Mouse (Mus musculus): ENCODE results near the gene Clec2d. TPM values are rescaled to one million over a fixed set of nuclear protein-coding genes. Genes with fewer than 3 reads are reported as not detected.

The Clec2d gene
- polyA plus RNA-seq, 1 experiment from 2014 or later, result 0.97 TPM

DNA sequence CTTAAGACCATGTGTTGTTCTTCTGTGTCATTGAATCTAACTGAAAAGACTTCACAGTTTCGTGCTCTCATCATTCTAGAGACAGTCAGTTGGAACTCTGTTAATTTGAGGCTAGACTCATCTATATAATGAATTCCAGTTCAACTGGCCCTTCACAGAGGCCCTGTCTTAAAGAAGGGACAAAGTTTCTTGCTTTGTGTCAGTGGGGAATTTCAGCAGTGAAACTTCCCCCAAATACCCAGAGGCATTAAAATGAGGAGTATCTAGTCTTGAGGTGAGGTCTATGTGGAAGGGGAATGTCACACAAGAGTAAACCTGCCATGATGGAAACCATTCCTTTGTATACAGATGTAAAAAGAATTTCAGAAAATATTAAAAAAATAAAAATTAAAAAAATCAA is 21.9 kb downstream of the Clec2d start:
- no peaks in the 10 kb centered on the region for H3K9me3 ChIP-seq (ENCODE audit: control insufficient read depth, low read length)
- H3K4me3 ChIP-seq (ENCODE audit: low read depth, low read length), result no peak overlapping the region
- H3K27me3 ChIP-seq (replicated peaks; ENCODE audit: control insufficient read depth, insufficient read depth, low read length), result no peaks in the 10 kb centered on the region
- ATAC-seq (ENCODE audit: low read depth) (no peak), DNase-seq (ENCODE audit: low spot score) (no peak)
- WGBS, result 79% methylated on average over 1 of the region's 1 CpGs
- no peak overlapping the region for H3K9ac ChIP-seq (ENCODE audit: low read depth, low read length)
- no peaks in the 10 kb centered on the region for H3K4me1 ChIP-seq (ENCODE audit: control insufficient read depth, insufficient read depth, low read length)
- H3K4me2 ChIP-seq (ENCODE audit: low read depth, low read length), result no peak overlapping the region
- no peak overlapping the region for H3K27ac ChIP-seq (replicated peaks; ENCODE audit: low read depth, low read length)
- no peaks in the 10 kb centered on the region for H3K36me3 ChIP-seq (ENCODE audit: control insufficient read depth, insufficient read depth, low read length)

DNA sequence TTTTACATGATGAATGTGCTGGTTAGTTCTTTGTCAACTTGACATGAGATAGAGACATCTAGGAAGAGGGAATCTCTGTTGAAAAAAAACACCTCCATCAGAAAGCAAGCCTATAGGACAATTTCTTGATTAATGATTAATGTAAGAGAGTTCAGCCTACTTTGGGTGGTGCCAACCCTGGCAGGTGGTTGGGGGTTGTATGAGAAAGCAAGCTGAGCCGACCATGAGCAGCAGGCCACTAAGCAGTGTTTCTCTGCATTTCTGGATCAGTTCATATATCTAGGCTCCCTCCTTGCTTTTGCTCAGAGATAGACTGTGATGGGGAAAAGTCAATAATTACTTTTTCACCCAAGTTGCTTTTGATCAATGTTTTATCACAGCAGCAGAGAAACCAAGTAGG is 23.9 kb downstream of the Clec2d start:
- H3K4me3 ChIP-seq (ENCODE audit: low read depth, low read length), result no peak overlapping the region
- H3K36me3 ChIP-seq (ENCODE audit: control insufficient read depth, insufficient read depth, low read length), result no peaks in the 10 kb centered on the region
- no peak for ATAC-seq (ENCODE audit: low read depth)
- no peaks in the 10 kb centered on the region for H3K9me3 ChIP-seq (ENCODE audit: control insufficient read depth, low read length)
- WGBS, result 86% methylated on average over 1 of the region's 1 CpGs
- no peak overlapping the region for H3K27ac ChIP-seq (replicated peaks; ENCODE audit: low read depth, low read length)
- H3K27me3 ChIP-seq (replicated peaks; ENCODE audit: control insufficient read depth, insufficient read depth, low read length), result no peaks in the 10 kb centered on the region
- H3K9ac ChIP-seq (ENCODE audit: low read depth, low read length), result no peak overlapping the region
- no peak overlapping the region for H3K4me2 ChIP-seq (ENCODE audit: low read depth, low read length)
- no peaks in the 10 kb centered on the region for H3K4me1 ChIP-seq (ENCODE audit: control insufficient read depth, insufficient read depth, low read length)
- DNase-seq (ENCODE audit: low spot score), result no peak

DNA sequence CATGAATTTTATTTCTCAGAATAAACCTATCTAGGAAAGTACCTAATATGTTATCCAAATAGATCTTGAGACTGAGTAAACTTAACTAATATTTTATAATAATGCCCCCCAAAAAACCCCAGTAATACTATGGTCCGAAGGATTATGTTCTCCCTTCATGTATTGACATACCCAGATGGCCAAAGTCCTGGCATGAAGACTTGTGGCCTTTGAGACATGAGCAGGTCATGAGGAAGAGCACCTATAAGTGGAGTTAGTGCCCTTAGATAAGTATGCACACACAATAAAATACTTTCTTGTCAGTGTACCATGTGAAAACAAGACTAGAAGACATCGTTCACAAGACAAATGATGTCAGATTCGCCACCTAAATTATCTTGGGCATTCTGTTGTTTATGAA is 24.4 kb downstream of the Clec2d start:
- no peak for ATAC-seq (ENCODE audit: low read depth)
- DNase-seq (ENCODE audit: low spot score), result no peak
- no peaks in the 10 kb centered on the region for H3K27me3 ChIP-seq (replicated peaks; ENCODE audit: control insufficient read depth, insufficient read depth, low read length)
- H3K4me2 ChIP-seq (ENCODE audit: low read depth, low read length), result no peak overlapping the region
- 85% methylated on average over 3 of the region's 3 CpGs for WGBS
- no peaks in the 10 kb centered on the region for H3K4me1 ChIP-seq (ENCODE audit: control insufficient read depth, insufficient read depth, low read length)
- no peaks in the 10 kb centered on the region for H3K36me3 ChIP-seq (ENCODE audit: control insufficient read depth, insufficient read depth, low read length)
- no peak overlapping the region for H3K4me3 ChIP-seq (ENCODE audit: low read depth, low read length)
- H3K9ac ChIP-seq (ENCODE audit: low read depth, low read length), result no peak overlapping the region
- H3K27ac ChIP-seq (replicated peaks; ENCODE audit: low read depth, low read length), result no peak overlapping the region
- no peaks in the 10 kb centered on the region for H3K9me3 ChIP-seq (ENCODE audit: control insufficient read depth, low read length)

DNA sequence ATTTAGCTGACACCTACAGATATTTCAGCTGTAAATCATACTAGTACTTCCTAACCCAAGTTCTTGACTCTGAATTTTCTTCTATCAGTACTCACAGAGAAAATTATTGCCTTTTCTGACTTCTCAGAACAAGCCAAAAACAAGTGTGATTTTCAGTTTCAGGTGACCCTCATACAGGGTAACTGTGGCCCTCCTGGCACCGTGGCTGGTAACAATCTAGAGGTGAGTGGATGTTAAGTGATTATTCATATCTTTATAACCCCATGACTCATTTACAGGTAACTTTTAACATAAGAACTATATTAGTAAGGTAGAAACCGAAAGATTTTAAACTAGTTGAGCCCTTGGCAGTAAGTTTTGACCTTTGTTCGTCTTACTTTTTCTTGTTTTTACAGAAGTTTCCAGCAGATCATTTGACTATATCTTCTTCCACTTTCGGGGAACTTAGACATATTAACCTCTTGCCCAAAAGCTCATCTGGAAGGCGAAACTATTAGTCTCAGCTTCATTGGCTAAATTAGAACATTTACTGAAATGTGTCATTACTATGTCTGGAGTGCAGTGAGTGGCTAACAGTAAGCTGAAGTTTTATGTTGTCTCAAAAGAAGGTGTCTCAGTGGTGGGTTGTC is 28.6 kb downstream of the Clec2d start:
- ATAC-seq (ENCODE audit: low read depth) (no peak), DNase-seq (ENCODE audit: low spot score) (no peak)
- Histone ChIP-seq H3K4me2 (ENCODE audit: low read depth, low read length) (no peak overlapping the region), H3K4me3 (ENCODE audit: low read depth, low read length) (no peak overlapping the region), H3K36me3 (ENCODE audit: control insufficient read depth, insufficient read depth, low read length) (no peaks in the 10 kb centered on the region), H3K27me3 (replicated peaks; ENCODE audit: control insufficient read depth, insufficient read depth, low read length) (no peaks in the 10 kb centered on the region), H3K4me1 (ENCODE audit: control insufficient read depth, insufficient read depth, low read length) (no peaks in the 10 kb centered on the region), H3K9me3 (ENCODE audit: control insufficient read depth, low read length) (no peaks in the 10 kb centered on the region), H3K9ac (ENCODE audit: low read depth, low read length) (no peak overlapping the region), H3K27ac (replicated peaks; ENCODE audit: low read depth, low read length) (no peak overlapping the region)
- WGBS, result 88% methylated on average over 5 of the region's 5 CpGs

DNA sequence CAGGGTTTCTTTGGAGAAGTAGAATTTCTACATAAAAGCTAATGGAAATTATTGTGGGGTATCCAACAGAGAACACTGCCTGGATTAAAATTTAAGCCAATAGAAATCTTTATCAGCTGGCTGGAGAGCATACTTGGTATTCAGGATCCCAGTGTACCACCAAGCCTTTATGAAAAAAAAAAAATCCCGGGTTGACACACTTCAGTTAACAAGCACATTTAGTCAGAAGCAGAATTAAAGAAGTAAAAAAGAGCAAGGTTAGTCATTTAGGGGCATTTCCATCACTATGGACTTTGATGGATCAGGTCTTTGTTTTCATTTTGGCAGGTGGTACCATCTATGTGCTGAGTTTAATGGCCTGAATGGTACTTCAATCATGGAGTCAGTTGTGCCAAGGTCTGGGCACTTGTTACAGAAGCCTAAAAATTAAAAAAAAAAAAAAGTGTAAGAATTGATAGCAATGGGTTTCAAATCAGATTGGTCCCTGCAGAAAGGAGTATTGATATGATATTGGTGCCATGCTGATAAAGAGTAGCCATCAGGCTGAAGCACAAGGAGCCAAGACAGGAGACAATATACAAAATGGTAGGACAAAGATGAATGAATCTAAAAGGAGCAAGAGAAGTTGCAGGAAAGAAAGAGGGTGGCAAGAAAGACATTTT is 29.5 kb downstream of the Clec2d start:
- 75% methylated on average over 1 of the region's 1 CpGs for WGBS
- H3K9me3 ChIP-seq (ENCODE audit: control insufficient read depth, low read length), result no peaks in the 10 kb centered on the region
- no peaks in the 10 kb centered on the region for H3K36me3 ChIP-seq (ENCODE audit: control insufficient read depth, insufficient read depth, low read length)
- DNase-seq (ENCODE audit: low spot score) (no peak), ATAC-seq (ENCODE audit: low read depth) (no peak)
- H3K4me2 ChIP-seq (ENCODE audit: low read depth, low read length), result no peak overlapping the region
- H3K27me3 ChIP-seq (replicated peaks; ENCODE audit: control insufficient read depth, insufficient read depth, low read length), result no peaks in the 10 kb centered on the region
- H3K4me3 ChIP-seq (ENCODE audit: low read depth, low read length), result no peak overlapping the region
- no peak overlapping the region for H3K27ac ChIP-seq (replicated peaks; ENCODE audit: low read depth, low read length)
- H3K9ac ChIP-seq (ENCODE audit: low read depth, low read length), result no peak overlapping the region
- no peaks in the 10 kb centered on the region for H3K4me1 ChIP-seq (ENCODE audit: control insufficient read depth, insufficient read depth, low read length)

DNA sequence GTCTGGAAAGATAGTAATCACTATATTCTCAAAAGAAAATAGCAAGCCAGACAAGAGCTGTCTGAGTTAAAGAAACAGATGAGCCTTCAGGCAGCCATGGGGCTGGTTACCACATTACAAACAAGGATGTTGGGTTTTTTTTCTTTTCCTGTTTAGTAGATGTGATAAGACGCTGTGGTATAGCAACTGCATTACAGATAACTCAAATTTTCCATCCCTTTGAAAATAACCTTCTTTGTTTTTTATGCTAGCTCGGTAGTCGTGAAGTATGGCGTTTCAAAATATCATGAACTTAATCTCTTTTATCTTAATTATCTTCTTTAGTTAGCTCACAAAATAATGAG is 30.0 kb downstream of the Clec2d start:
- Histone ChIP-seq H3K36me3 (ENCODE audit: control insufficient read depth, insufficient read depth, low read length) (no peaks in the 10 kb centered on the region), H3K27ac (replicated peaks; ENCODE audit: low read depth, low read length) (no peak overlapping the region), H3K27me3 (replicated peaks; ENCODE audit: control insufficient read depth, insufficient read depth, low read length) (no peaks in the 10 kb centered on the region), H3K9ac (ENCODE audit: low read depth, low read length) (no peak overlapping the region), H3K4me2 (ENCODE audit: low read depth, low read length) (no peak overlapping the region), H3K4me3 (ENCODE audit: low read depth, low read length) (no peak overlapping the region), H3K9me3 (ENCODE audit: control insufficient read depth, low read length) (no peaks in the 10 kb centered on the region), H3K4me1 (ENCODE audit: control insufficient read depth, insufficient read depth, low read length) (no peaks in the 10 kb centered on the region)
- 80% methylated on average over 4 of the region's 4 CpGs for WGBS
- no peak for ATAC-seq (ENCODE audit: low read depth)
- DNase-seq (ENCODE audit: low spot score), result no peak

DNA sequence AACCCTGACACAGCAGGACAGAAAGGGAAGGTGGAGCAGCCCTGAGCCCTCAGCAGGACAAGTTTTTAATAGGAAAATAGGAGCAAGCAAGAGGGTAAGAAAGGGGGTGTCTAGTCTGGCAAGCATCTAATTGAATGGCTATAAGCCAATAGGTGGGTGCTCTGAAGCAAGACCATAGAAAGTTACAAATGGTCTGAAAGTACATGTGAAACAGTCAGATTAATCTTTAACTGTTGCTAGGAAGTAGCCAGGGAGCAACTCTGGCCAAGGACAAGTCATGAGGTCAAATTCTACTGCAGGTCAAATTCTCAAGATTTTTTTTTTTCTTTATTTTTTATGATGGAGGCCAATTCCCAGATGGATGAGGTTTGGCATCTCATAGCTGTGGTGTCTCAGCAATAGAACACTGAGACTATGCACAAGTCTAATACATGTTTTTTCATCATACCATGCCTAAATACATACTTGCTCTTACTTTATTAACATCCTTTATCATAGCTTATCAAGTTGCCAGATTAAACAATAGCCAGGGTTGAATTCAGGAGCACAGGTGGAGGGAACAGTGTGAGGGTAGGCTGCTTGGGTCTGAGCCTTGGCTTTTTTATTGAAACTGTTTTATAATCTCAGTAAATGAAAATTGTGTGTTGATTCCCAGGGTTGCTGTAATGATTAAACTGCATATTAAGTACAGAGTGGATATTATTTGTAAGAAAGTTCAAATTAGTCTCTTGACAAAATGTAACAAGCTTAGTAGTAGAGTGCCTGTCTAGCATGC is 32.2 kb downstream of the Clec2d start:
- Histone ChIP-seq H3K9me3 (ENCODE audit: control insufficient read depth, low read length) (no peaks in the 10 kb centered on the region), H3K27ac (replicated peaks; ENCODE audit: low read depth, low read length) (no peak overlapping the region), H3K4me1 (ENCODE audit: control insufficient read depth, insufficient read depth, low read length) (no peaks in the 10 kb centered on the region), H3K27me3 (replicated peaks; ENCODE audit: control insufficient read depth, insufficient read depth, low read length) (no peaks in the 10 kb centered on the region), H3K4me3 (ENCODE audit: low read depth, low read length) (no peak overlapping the region), H3K9ac (ENCODE audit: low read depth, low read length) (no peak overlapping the region), H3K36me3 (ENCODE audit: control insufficient read depth, insufficient read depth, low read length) (no peaks in the 10 kb centered on the region), H3K4me2 (ENCODE audit: low read depth, low read length) (no peak overlapping the region)
- DNase-seq (ENCODE audit: low spot score) (no peak), ATAC-seq (ENCODE audit: low read depth) (no peak)

DNA sequence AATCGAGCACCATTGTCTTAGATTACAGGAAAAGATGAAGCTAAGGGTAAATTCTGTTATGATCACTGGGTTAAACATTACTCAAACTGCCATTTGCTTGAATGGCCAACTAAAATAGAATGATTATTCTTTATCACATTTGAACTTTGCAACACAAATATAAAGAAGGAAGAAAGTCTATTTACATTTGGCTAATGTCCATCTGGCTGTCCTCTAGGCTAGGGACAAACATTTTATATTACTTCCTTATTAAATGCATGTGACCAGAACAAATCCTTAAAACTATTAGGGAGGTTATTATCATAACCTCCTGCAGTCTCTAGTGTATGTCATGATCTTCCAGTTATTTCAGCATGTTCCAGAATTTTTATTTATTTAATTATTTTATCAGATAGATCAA is 33.1 kb downstream of the Clec2d start:
- peak; percentile 34 for DNase-seq (ENCODE audit: low spot score)
- WGBS, result 71% methylated on average over 1 of the region's 1 CpGs
- Histone ChIP-seq H3K4me1 (ENCODE audit: control insufficient read depth, insufficient read depth, low read length) (no peaks in the 10 kb centered on the region), H3K36me3 (ENCODE audit: control insufficient read depth, insufficient read depth, low read length) (no peaks in the 10 kb centered on the region), H3K9me3 (ENCODE audit: control insufficient read depth, low read length) (no peaks in the 10 kb centered on the region), H3K4me2 (ENCODE audit: low read depth, low read length) (no peak overlapping the region), H3K27ac (replicated peaks; ENCODE audit: low read depth, low read length) (no peak overlapping the region), H3K9ac (ENCODE audit: low read depth, low read length) (no peak overlapping the region), H3K27me3 (replicated peaks; ENCODE audit: control insufficient read depth, insufficient read depth, low read length) (no peaks in the 10 kb centered on the region), H3K4me3 (ENCODE audit: low read depth, low read length) (no peak overlapping the region)
- ATAC-seq (ENCODE audit: low read depth), result no peak

DNA sequence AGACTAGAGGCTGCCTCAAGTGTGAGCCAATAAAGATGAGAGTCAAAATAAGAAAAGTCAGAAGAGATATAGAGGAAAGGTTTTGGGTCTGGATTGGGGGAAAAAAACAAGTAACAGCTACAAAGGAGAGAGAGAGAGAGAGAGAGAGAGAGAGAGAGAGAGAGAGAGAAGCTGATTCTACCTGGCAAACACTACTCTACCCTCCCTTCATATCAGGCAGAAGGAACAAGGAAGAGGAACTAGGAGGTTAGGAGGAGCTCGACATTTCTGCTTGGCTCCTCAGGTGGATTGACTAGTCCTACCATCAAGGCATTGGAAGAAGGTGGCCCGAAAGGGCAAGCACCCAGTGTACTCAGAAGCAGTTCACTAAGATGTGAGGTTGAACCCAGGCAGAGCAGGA is 33.8 kb downstream of the Clec2d start:
- Histone ChIP-seq H3K36me3 (ENCODE audit: control insufficient read depth, insufficient read depth, low read length) (no peaks in the 10 kb centered on the region), H3K4me3 (ENCODE audit: low read depth, low read length) (no peak overlapping the region), H3K4me1 (ENCODE audit: control insufficient read depth, insufficient read depth, low read length) (no peaks in the 10 kb centered on the region), H3K4me2 (ENCODE audit: low read depth, low read length) (no peak overlapping the region), H3K9ac (ENCODE audit: low read depth, low read length) (no peak overlapping the region), H3K9me3 (ENCODE audit: control insufficient read depth, low read length) (no peaks in the 10 kb centered on the region), H3K27me3 (replicated peaks; ENCODE audit: control insufficient read depth, insufficient read depth, low read length) (no peaks in the 10 kb centered on the region), H3K27ac (replicated peaks; ENCODE audit: low read depth, low read length) (no peak overlapping the region)
- WGBS, result 87% methylated on average over 2 of the region's 2 CpGs
- DNase-seq (ENCODE audit: low spot score), result no peak
- no peak for ATAC-seq (ENCODE audit: low read depth)
